Mouse (Mus musculus) adipocyte (in vitro differentiated cells): ENCODE measurements around the gene Hist1h2be.
"Not testable (repeated sequence)": the region's sequence is repeated elsewhere in the genome, so short reads cannot be mapped to it uniquely, and the experiment has no call there.

Experiments used
- DNase-seq: peaks from one replicate; pipeline ENCODE4 v3.0.0-alpha.2; 2016; ENCODE audit warnings: low spot score

The Hist1h2be gene

GRCm38 (mm10) chr13:23551146-23551834, 69.6 kb downstream of the Hist1h2be start, which contains the start of gene Hist1h4f:
Gene Hist1h4f, minus strand, starts transcription at chr13:23551648.
- DNase-seq, result peak; percentile 96

GRCm38 (mm10) chr13:23550761-23551145, 70.2 kb downstream of the Hist1h2be start:
- DNase-seq, result peak; percentile 49

- no peak for DNase-seq
Measured at GRCm38 (mm10) chr13:23546694-23547093, 74.2 kb downstream of the Hist1h2be start.

- DNase-seq, result not testable (repeated sequence)
Measured at GRCm38 (mm10) chr13:23544787-23545120, 76.2 kb downstream of the Hist1h2be start.

GRCm38 (mm10) chr13:23543965-23544786, 76.7 kb downstream of the Hist1h2be start, which contains the start of gene Hist1h3f:
Gene Hist1h3f, plus strand, starts transcription at chr13:23544052.
- peak; percentile 92 for DNase-seq

GRCm38 (mm10) chr13:23542999-23543607, 77.8 kb downstream of the Hist1h2be start, which contains the start of gene Hist1h2bh:
Gene Hist1h2bh, minus strand, starts transcription at chr13:23543392.
- DNase-seq, result peak; percentile 91

GRCm38 (mm10) chr13:23542225-23542980, 78.5 kb downstream of the Hist1h2be start:
- not testable (repeated sequence) for DNase-seq

- no peak for DNase-seq
Measured at GRCm38 (mm10) chr13:23541497-23541896, 79.4 kb downstream of the Hist1h2be start.

- DNase-seq, result not testable (repeated sequence)
Measured at GRCm38 (mm10) chr13:23539821-23540220, 81.1 kb downstream of the Hist1h2be start.

GRCm38 (mm10) chr13:23538249-23538648, 82.7 kb downstream of the Hist1h2be start:
- no peak for DNase-seq

GRCm38 (mm10) chr13:23537006-23537710, 83.8 kb downstream of the Hist1h2be start:
- no peak for DNase-seq

- DNase-seq, result no peak
Measured at GRCm38 (mm10) chr13:23536076-23536822, 84.7 kb downstream of the Hist1h2be start.

- DNase-seq, result peak; percentile 92
Measured at GRCm38 (mm10) chr13:23535137-23536075, 85.5 kb downstream of the Hist1h2be start, which contains the start of gene Hist1h3g. Gene Hist1h3g, plus strand, starts transcription at chr13:23535422.

- DNase-seq, result no peak
Measured at GRCm38 (mm10) chr13:23534368-23535131, 86.4 kb downstream of the Hist1h2be start.
